Mouse (Mus musculus): ENCODE measurements around the gene Ppdpf.

- TF ChIP-seq CTCF (IDR thresholded peaks at IDR 0.05; ENCODE audit: extremely low read depth, insufficient read depth, low read length) (no peak), POLR2A (IDR thresholded peaks at IDR 0.05; ENCODE audit: extremely low read depth, insufficient read depth, low read length) (no peak)
Measured at GRCm38 (mm10) chr2:181154831-181155415, 32.1 kb upstream of the Ppdpf start.
